Mouse (Mus musculus) kidney, adult 11 months (tissue): ENCODE measurements around the gene Sh3pxd2b.

Experiments
- DNase-seq: peaks from one replicate; pipeline ENCODE4 v3.0.0; 2022

Sh3pxd2b gene

DNA sequence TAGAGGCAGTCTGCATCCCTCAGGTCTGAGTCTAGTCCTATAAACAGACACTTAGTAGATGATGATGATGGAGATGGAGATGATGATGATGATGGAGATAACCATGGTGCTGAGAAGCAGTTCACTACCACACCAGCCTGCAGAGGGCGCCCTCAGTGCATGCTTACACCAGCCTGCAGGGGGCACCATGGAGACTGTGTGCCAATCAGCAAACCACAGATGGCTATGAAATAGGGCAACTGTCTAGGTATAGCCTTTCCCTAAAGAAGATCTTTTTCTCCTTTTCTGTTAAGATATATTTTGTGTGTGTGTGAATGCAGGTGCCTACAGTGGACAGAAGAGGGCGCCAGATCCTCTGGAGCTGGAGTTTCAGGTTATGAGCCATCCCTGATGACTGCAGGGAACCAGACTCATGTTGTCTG, 4.8 kb upstream of the Sh3pxd2b start:
- no peak for DNase-seq

DNA sequence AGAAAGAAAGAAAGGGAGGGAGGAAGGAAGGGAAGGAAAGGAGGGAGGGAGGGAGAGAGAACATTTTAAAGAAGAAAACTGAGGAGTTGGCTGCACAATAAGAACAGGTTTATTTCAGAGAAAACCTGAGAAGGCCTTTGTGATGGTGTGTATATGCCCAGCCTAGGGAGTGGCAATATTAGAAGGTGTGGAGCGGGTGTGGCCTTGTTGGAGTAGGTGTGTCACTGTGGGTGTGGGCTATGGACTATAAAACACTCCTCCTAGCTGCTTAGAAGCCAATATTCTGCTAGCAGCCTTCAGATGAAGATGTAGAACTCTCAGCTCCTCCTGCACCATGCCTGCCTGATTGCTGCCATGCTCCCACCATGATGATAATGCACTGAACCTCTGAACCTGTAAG, 4.3 kb upstream of the Sh3pxd2b start:
- DNase-seq = no peak

DNA sequence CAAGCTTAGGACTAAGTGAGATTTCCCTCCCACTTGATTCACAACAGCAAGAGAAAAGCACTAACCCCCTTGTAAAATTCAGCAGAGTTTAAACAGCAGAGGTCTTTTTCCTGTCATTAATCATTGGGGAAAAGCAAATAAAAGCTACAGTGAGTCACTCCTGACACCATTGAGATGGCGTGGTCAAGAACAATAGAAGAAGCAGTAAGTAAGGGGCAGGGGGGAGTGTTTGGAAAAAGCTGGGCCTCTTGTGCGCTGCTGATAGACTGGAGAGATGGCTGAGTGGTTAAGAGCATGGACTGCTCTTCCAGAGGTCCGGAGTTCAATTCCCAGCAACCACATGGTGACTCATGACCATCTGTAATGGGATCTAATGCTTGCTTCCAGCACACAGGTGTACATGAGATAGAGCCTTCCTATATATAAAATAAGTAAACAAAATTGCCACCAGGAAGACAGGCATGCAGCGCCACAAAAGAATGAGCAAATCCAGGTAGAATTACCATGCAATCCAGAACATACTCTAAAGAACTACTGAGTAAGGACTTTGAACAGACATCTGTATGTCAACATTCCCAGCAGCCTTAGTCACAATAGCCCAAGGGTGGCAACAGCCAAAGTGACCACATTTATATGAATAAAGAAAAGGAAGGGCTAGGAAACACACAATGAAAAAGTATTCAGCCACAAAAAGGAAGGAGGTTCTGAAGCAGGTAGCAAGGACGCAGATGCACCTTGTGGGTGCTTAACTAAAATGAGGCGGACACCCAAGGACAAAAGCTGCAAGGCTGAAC, 1.9 kb upstream of the Sh3pxd2b start:
- no peak for DNase-seq

DNA sequence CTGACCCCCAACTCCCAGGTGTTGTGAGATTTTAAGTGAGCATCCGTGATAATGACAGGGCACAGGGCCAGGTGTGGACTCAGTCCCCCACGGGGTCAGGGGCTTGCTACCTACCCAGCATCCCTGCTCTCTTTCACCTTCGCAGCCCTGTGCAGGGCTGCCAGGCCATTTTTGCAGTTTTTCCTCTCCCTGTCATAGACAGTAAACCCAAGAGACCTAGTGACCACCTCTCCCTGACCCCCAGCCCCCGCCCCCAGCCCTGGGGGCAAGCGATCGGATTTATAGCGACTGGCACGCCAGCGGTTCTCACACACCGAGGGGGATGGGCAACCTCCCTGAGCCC, 385 bp upstream of the Sh3pxd2b start:
- no peak for DNase-seq

DNA sequence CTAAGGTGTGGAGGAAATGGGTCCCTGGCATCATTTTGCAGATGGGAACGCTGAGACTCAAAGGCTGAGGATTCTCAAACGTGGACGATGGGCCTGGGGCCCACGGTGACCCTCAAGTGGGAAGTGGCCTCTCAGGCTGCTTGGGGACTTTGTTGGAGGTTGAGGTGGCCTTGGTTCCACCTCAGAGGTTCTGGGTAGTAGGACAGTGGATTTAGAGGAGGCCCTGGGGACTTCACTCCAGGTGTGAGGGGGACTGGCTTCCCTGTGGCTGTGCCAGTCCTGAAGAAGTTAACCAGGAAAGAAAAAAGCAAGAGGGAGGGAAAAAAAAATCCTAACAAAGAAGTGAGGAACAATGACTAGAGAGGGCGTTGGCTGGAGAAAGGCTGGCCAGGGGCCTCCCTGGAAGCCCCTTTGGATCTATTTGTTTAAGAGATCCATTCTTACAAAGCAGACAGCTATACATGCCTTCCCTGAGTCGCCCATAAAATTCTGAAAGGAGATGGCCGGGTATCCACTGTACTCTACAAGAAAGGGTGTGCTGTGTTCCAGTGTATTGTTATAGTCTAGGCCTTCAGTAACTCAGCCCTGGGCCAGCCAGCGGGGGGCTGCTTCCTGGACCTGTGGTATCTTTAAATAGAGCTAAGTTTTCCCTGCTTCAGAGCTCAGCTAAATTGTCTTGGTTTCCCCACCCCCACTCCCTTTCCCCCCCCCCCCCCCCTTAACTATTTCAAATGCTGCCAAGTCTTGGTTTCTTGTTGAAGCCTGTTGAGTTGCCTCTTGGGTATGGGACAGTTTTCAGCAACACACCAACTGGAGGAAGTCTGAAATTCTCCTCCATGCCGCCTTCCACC, 1.0 kb downstream of the Sh3pxd2b start:
- DNase-seq = no peak

DNA sequence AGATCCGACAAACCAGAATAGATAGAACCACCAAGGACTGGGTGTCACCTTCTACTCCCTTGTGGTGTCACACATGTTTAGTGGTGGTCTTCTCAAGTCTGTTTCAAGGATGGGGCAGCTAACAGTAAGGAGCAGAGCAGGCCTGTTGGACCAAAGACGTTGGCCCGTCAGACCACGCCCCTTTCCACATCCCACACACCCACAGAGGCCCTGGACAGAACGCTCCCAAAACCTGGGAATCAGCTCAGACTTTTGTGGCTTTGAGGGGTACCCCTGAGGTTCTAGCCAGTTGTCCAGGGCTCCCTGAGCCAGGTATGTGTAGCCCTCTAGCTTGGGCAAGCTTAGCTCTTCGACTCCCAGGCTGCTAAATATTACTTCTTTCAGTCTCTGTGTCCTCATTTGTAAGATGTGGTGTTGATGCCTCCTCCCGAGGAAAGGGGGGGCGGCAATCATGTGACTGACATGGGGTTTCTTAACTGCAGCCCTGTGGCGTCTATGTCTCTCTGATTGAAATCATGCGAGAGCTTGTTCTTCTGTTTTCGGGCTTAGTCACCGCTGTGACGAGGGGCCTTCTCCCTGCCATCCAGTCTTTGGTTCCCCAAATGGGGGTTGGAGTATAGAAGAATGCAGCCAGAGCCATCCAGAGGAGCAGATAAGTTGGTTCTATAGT, 1.8 kb downstream of the Sh3pxd2b start:
- DNase-seq = no peak

DNA sequence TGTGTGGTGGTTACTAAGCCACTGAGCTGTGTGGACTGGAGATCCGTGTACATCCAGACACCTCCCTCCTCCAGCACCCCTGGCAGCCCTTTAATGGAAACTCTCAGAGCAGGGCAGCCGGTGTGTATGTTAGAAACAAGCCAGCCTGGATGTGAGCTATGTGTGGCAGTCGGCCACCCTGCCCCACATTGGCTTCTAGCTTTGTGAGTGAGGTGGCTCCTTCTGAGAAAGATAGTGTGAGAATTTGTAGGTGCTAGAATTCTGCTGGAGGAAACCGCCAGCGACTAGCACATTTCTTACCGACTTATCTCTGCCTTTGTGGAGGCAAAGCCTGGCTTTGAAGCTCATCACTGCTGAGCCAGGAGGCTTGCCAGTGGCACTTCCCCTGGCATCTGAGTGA, 5.3 kb downstream of the Sh3pxd2b start:
- DNase-seq = no peak

DNA sequence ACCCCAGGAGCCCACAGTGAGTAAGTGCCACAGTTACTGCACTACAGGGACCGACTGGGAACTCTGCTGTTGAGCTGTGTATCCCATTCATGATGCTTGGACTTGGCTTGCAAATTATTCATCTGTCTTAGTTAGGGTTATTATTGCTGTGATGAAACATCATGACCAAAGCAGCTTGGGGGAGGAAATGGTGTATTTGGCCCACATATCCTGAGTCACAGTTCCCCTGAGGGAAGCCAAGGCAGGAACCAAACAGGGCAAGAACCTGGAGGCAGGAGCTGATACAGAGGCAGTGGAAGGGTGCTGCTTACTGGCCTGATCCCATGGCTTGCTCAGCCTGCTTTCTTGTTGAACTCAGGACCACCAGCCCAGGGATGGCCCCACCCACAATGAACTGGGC, 7.8 kb downstream of the Sh3pxd2b start:
- DNase-seq = no peak

DNA sequence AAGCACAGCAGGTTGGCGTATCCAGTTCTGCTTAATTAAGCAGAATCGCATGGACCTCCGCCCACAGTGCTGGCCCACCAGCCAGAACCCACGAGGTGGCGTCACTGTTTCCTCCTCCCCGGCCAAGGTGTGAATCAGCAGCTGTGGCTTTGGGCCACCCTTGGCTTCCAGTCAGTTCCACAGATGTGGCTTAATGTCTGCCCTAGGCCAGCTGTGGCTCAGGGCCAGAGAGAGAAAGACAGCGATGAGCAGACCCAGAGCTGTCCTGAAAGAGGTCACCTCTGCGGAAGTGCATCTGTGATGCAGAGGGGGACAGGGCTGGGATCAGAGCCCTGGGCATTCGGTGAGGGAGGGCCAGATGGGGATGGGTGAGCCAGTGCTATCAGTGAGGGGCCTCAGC, 10.1 kb downstream of the Sh3pxd2b start:
- DNase-seq = no peak

DNA sequence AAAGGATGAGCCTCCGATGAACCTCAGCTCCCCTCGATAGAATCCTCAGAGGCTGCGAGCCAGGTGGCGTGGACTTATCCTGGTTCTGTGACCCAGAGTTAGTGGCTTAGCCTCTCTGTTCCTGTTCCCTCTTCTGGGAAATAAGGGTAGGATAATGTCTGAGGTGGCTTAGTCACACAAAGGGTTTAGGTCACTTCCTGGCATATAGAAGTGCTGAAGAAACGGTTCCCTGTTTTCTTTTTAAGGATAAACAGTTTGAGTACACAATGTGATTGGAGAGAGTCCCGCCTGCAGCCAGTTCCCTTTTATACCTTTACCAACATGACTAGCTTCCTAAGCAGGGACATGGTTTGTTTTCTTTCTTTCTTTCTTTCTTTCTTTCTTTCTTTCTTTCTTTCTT, 10.8 kb downstream of the Sh3pxd2b start:
- no peak for DNase-seq

DNA sequence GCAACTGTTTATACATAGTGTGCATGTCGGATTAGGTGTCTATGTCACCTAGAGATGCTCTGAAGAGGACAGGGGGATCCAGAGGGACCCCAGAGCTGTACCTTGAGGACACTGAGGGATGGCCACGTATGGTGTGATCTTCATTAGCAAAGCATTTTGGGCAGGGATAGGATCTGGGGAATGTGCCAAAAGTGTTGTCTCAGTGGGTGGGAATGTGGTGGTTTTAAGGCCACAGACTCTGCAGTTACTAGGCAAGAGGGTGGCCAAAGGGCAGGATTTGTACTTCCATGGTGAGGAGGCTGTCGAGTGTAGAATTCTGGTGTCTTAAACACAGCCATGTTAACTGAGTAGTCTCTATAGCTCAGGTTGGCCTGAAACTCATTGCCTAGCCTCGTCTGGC, 11.9 kb downstream of the Sh3pxd2b start:
- DNase-seq = no peak

DNA sequence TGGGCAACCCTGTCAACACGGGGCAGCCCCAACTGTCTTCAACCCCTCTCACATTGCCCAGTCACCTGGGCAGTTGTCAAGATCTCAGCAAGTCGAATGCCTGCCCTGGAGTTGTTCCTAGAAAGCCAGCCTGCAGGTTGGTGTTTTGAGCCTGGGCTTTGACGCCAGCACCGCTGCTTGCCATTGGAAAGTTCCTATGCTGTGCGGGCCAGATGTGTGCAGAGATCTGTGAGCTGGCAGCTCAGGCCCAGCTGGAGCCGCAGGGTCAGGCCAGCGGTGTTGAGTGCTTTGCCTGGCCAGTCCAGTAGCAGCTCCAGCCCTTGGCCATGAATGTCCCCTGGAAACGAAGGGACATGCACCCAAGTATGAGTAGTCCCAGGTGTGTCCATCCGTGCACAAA, 14.2 kb downstream of the Sh3pxd2b start:
- no peak for DNase-seq

DNA sequence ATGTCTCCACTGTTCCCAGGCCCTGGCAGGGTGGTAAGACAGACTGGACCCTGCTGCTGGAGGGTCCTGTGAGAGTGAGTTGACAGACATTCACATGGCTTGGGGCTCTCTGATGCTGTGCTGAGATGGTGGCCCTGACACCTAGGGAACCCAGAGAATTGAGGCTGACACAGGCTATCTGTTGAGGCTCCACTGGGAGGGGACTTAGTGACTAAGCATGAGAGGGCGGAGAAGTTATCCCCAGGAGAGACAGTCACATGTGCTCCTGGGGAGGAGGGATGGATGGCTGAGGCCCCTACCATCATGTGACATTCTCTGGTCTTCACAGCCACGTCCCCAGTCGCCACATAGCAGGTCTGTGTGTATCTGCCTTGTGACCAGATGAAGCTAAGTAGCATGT, 15.6 kb downstream of the Sh3pxd2b start:
- DNase-seq = no peak

DNA sequence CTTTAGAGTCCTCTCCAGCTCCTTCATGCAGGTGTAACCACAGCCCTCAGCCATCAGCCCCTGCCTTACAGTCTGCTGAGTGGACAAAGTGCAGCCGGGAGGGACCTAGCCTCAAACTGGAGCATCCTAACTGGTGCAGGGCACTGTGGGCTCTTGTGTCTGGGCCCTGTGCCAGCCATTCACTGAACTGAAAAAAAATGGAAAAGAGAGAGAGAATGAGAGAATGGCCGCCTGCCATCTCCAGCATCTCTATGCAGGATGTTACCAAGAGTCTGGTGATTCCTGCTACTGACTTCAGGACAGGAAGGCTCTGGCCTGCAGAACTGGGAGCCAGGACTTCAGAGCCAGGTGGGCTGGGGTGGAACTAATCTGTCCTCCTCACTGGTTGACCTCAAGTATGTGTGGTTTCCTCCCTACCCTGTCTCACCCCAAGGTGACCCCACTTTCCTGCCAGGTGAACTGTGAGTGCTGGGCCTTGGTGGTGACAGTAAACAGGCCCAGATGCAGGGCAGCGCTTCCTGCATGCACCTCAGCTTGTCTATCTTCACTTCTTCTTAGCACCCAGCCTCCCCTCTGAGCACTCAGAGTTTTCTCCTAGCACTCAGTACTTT, 16.1 kb downstream of the Sh3pxd2b start:
- DNase-seq = no peak

DNA sequence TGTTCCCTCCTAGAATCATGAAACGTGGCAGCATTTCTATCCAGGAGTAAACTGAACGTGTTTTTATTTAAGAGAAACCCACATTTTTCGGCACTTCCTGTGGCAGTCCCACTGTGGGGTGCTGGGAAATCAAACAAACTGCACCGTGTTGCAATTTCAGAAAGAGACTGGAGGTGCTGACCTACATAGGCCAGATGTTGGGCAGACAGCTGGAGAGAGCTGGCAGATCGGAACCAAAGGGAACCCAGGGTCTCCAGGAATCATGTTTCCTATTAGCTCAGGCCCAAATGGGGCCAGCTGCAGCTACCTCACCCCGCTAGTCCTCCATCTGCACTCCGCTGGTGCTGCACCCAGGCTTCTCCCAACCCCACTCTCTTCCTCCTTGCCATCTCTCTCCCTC, 16.8 kb downstream of the Sh3pxd2b start:
- DNase-seq = no peak

DNA sequence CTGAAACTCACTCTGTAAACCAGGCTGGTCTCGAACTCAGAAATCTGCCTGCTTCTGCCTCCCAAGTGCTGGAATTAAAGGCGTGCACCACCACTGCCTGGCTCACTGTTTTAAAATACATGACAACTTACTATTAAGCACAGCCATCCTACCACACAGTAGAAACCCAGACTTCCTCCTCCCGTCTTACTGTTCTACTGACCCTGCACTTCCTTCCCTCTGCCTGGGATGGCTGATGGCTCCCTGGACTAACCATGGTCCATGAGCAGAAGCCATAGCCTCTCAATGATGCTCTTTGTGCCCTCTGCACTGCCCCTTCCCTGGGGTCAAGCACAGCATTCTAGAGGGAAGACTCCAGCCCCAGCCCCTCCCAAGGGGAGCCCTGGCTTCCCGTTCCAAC, 17.9 kb downstream of the Sh3pxd2b start:
- no peak for DNase-seq

DNA sequence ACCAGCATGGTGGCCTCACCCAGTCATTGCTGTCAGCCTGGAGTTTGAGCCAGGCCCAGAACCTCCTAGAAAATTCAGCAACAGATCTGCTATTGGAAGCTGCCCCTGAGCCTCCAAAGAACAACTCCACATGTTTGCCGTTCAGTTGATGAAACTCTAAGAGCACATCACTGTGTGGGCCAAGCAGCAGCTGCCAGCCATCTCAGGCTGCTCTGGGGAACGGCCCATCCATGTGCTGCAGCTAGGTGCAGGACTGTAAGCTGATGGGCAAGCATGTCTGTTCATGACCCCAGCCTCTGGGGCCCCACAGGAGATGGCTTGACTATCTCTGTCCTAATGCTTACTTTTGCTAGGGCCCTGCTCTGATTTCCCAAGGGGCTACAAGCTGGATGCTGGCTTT, 19.4 kb downstream of the Sh3pxd2b start:
- DNase-seq = no peak

DNA sequence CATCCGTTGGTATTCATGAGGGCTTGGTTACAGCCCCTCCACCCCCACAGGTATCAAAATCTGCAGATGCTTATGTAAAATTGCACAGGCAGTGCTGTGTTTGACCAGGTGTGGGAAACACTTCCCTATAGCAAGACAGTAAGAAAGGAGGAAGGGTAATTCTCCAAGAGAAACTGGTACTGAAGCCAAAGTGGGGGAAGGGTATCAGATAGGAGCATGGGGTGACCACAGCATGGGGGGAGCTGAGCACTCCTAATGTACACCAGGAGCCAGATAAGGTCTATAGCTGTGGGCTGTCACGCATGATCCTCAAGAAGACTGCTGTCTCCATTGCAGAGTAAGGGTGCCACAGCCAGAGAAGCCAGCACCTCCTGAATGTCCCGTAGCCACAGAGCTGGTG, 21.4 kb downstream of the Sh3pxd2b start:
- no peak for DNase-seq

DNA sequence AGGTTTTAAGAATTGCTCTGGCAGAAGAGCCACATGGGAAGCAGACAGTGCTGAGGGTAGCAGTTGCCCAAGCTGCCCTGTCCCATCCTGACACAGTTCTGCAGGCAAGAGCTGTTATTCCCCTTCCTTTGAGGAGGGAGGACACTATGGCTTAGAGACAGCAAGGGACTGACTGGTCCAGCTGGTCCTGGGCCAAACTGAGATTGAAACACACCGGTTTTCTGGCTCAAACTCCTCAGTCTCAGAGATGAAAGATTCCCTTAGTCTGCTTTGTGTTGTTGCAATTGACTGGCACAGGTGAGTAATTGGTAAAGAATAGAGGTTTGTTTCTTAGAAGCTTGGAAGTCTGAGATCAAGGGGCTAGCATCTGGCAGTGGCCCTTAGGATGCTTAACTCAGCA, 23.3 kb downstream of the Sh3pxd2b start:
- no peak for DNase-seq

DNA sequence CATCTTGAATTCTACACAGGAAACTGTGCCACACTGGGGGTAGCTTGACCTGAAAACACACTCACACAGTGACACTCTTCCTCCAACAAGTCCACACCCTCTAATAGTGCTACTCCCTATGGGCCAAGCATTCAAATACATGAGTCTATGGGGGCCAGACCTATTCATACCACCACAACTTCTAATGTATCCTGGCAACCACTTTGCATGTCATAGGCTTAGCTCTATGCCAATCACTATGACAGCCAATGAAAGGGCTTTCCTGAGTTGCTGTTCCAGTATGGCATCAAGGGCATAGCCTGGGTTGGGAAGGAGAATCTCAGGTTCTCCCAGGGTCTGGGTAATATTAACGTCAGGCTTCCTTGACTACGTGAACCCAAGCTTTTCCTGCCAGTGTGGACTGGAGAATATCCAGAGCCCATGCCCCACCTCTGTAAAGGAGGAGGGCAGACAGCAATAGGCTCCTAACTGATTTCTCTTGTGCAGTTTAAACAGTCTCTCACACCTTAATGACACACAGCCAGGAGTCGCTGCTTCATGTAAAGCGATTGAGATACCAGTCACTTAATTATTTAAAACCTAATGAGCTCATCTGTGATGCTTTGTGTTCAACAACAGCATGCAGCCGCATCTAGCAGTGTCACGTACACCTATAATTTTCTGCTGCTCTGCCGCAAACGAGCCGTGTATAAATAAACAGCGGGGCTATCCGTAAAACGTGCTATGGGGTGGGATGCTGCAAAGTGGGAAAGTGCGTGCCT, 25.8 kb downstream of the Sh3pxd2b start:
- no peak for DNase-seq

DNA sequence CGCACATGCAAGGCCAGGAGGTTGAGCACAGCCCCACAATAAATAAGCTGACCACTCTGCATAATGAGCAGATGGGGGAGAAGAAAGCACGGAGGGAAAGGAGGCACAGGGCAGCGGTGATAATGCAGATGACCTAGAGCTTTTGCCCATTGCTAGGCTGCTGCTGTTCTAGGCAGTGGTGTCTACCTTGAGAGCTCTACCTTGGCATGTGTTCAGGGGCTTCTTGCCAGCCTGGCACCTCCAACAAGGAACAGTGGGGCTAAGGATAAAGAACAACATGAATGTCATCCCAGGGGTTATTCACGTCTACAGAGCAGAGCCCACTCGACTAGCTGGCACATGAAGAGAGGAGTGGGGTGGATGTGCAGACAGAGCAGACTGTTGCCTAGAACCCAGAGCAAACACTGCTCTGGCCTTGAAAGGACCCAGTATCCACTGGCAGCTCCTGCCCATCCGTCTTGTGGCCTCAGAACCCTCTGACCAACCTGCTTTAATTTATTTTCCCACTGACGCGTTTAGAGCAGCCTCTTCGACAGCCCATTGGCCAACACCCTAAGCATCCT, 26.5 kb downstream of the Sh3pxd2b start:
- DNase-seq = no peak

DNA sequence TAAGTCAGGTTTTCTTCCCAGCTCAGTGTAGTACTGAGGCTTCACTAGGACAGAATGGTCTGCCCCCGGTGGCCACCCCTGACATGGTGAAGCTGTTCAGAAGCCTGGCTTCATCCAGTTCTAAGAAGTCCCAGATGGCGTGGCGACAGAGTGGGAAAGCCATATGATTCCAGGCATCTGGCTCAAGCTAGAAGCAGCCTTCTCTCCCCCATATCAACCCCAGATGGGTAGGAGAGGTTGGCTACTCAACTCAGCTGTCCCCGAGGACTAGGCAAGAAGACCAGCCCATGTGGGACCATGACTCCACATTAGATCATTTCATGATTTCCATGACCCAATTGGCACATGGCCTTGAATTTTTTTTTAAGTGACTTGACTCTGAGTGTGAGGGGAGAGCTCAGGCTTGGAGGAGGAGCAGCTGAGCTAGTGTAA, 27.5 kb downstream of the Sh3pxd2b start:
- no peak for DNase-seq
